Mouse (Mus musculus): ENCODE results near the gene Rgs6.

- TF ChIP-seq CTCF (IDR thresholded peaks at IDR 0.05; ENCODE audit: borderline replicate concordance, insufficient read depth, low read depth, low read length) (no peak), POLR2A (IDR thresholded peaks at IDR 0.05; ENCODE audit: borderline replicate concordance, insufficient read depth, low read length) (no peak)
Measured at GRCm38 (mm10) chr12:83084614-83085013, 496.5 kb downstream of the Rgs6 start.

Data from cerebellum, adult 2 months (tissue).